Mouse (Mus musculus) erythroblast, embryonic 14.5 days (primary cell): ENCODE data around the gene St7.

ENCODE experiments used
- GATA1 ChIP-seq: IDR thresholded peaks from 2 replicates; pipeline ENCODE4 v1.6.1; 2012; ENCODE audit warnings: low read length, inconsistent platforms, mixed read lengths
- TAL1 ChIP-seq: IDR thresholded peaks from 3 replicates; pipeline ENCODE4 v1.6.1; 2012; ENCODE audit warnings: low read length, inconsistent platforms, mixed read lengths

DNA sequence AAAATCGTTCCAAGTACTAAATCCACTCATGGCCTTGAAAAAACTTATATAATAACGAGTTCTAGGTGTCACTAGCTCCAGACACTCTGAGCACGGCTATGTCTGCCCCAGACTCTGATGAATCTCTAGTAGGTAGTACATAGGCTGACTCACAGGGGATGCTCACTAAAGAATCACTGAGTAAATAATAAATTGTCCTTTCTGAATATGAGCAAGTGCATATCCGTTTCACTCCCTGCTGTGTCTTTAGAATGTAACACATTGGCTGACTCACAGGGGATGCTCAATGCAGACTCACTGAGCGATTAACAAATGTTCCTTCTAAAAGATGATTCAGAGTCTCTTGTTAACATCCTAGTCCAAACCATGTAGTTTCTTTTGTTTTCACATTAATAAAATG lies 285.6 kb downstream of the St7 start:
- no peak for TF ChIP-seq GATA1
- TF ChIP-seq TAL1: no peak
